7 mouse cellular contexts compared by ENCODE assay signal in genomic region chr11:119913291-119913934, GRCm38 (mm10). TPM values are rescaled to one million over a fixed set of nuclear protein-coding genes. Genes with fewer than 3 reads are reported as not detected.
A peak's percentile ranks its signal among the peaks of the same experiment; 100 is the strongest.
DNase-seq lines count a peak whose midpoint lies in the region; ATAC-seq and TF ChIP-seq lines count a peak whose summit lies in the region.

Gene Chmp6, plus strand, starts transcription at chr11:119913441.

- peak within 1 kb of the TSS; percentile 96 for H3K4me3 ChIP-seq in embryonic facial prominence, embryonic 12.5 days
- peak within 1 kb of the TSS; percentile 77 for H3K4me3 ChIP-seq in kidney, adult 2 months (ENCODE audit: insufficient read depth, low read depth, low read length)
- H3K4me3 ChIP-seq in limb, embryonic 13.5 days, result peak within 1 kb of the TSS; percentile 70
- H3K4me3 ChIP-seq in midbrain, embryonic 16.5 days (ENCODE audit: low read depth, low read length), result peak within 1 kb of the TSS; percentile 94

- H3K4me2 ChIP-seq in embryonic facial prominence, embryonic 12.5 days (replicated peaks), result peak within 1 kb of the TSS; percentile 98
- H3K4me2 ChIP-seq in limb, embryonic 13.5 days (replicated peaks), result peak within 1 kb of the TSS; percentile 99
- H3K4me2 ChIP-seq in midbrain, embryonic 16.5 days (ENCODE audit: low read length), result peak within 1 kb of the TSS; percentile 99

- TF ChIP-seq POLR2A in kidney, adult 2 months (IDR thresholded peaks at IDR 0.05; ENCODE audit: low read depth, low read length), result no peak

- ATAC-seq in embryonic facial prominence, embryonic 12.5 days (ENCODE audit: insufficient number of reproducible peaks, insufficient read depth, low FRiP score, low TSS enrichment), result peak; percentile 19; the same call in 1 of the 2 replicates
- ATAC-seq in limb, embryonic 13.5 days (ENCODE audit: low FRiP score, low read depth), result peak; percentile 62
- peak; percentile 72 for ATAC-seq in midbrain, embryonic 16.5 days

- peak within 1 kb of the TSS; percentile 90 for H3K9ac ChIP-seq in embryonic facial prominence, embryonic 12.5 days
- H3K9ac ChIP-seq in limb, embryonic 13.5 days, result peak within 1 kb of the TSS; percentile 90
- peak within 1 kb of the TSS; percentile 94 for H3K9ac ChIP-seq in midbrain, embryonic 16.5 days (ENCODE audit: low read depth, low read length)

- TF ChIP-seq CTCF in kidney, adult 2 months (conservative IDR thresholded peaks at IDR 0.05; ENCODE audit: insufficient read depth, insufficient read length, low read depth, low read length), result 0 out of 2 replicates have a peak, but pooled peaks have one; percentile 17

- H3K27ac ChIP-seq in embryonic facial prominence, embryonic 12.5 days, result peak within 1 kb of the TSS; percentile 80
- peak within 1 kb of the TSS; percentile 91 for H3K27ac ChIP-seq in kidney, adult 2 months (ENCODE audit: insufficient read depth, low read depth, low read length)
- peak within 1 kb of the TSS; percentile 71 for H3K27ac ChIP-seq in limb, embryonic 13.5 days
- peak within 1 kb of the TSS; percentile 82 for H3K27ac ChIP-seq in midbrain, embryonic 16.5 days (ENCODE audit: low read length)

- peaks cover 25% of the 10 kb centered on the region for H3K36me3 ChIP-seq in embryonic facial prominence, embryonic 12.5 days
- no peaks in the 10 kb centered on the region for H3K36me3 ChIP-seq in kidney, adult 2 months (ENCODE audit: control insufficient read depth, insufficient read depth, low read length)
- H3K36me3 ChIP-seq in limb, embryonic 13.5 days, result peaks cover 29% of the 10 kb centered on the region
- peaks cover 15% of the 10 kb centered on the region for H3K36me3 ChIP-seq in midbrain, embryonic 16.5 days (ENCODE audit: control insufficient read depth, insufficient read depth, low read length)

- H3K9me3 ChIP-seq in embryonic facial prominence, embryonic 12.5 days, result no peaks in the 10 kb centered on the region
- no peaks in the 10 kb centered on the region for H3K9me3 ChIP-seq in limb, embryonic 13.5 days
- no peaks in the 10 kb centered on the region for H3K9me3 ChIP-seq in midbrain, embryonic 16.5 days (replicated peaks; ENCODE audit: control insufficient read depth, low read length, poor library complexity, severe bottlenecking)

- H3K27me3 ChIP-seq in embryonic facial prominence, embryonic 12.5 days, result no peaks in the 10 kb centered on the region
- H3K27me3 ChIP-seq in kidney, adult 2 months (replicated peaks; ENCODE audit: control insufficient read depth, insufficient read depth, low read length), result no peaks in the 10 kb centered on the region
- peaks cover under 1% of the 10 kb centered on the region; the same call in 1 of the 2 replicates for H3K27me3 ChIP-seq in limb, embryonic 13.5 days
- no peaks in the 10 kb centered on the region for H3K27me3 ChIP-seq in midbrain, embryonic 16.5 days (ENCODE audit: control insufficient read depth, insufficient read depth, low read depth, low read length)

- peaks cover 27% of the 10 kb centered on the region for H3K4me1 ChIP-seq in embryonic facial prominence, embryonic 12.5 days
- H3K4me1 ChIP-seq in kidney, adult 2 months (ENCODE audit: control insufficient read depth, insufficient read depth, low read length), result peaks cover 38% of the 10 kb centered on the region
- H3K4me1 ChIP-seq in limb, embryonic 13.5 days, result peaks cover 38% of the 10 kb centered on the region
- H3K4me1 ChIP-seq in midbrain, embryonic 16.5 days (ENCODE audit: control insufficient read depth, insufficient read depth, low read length), result peaks cover 29% of the 10 kb centered on the region

- peak; percentile 91 for DNase-seq in adrenal gland, postnatal 25 days
- DNase-seq in heart, adult 18-20 months, result peak; percentile 91 to 96
- DNase-seq in kidney, adult 2 months, result peak; percentile 94
- DNase-seq in spleen, postnatal 10 days (ENCODE audit: low spot score in 2 of 2), result peak; percentile 90

- under 1% methylated on average over 48 of the region's 48 CpGs for WGBS in embryonic facial prominence, embryonic 12.5 days
- WGBS in kidney, adult 2 months, result under 1% methylated on average over 48 of the region's 48 CpGs
- under 1% methylated on average over 48 of the region's 48 CpGs for WGBS in limb, embryonic 13.5 days
- under 1% methylated on average over 41 of the region's 48 CpGs for WGBS in midbrain, embryonic 16.5 days

RNA-seq across cellular contexts. Expression of gene Chmp6, which starts in this region (rescaled TPM):
- 33.9 and 43.4 TPM in 2 replicates for total RNA-seq in adrenal gland, postnatal 25 days (2021)
- 109 and 110 TPM in 2 replicates for polyA plus RNA-seq in embryonic facial prominence, embryonic 12.5 days (2016; fragmentation: Nextera tagmentation; extraction: Ambion mirVana)
- total RNA-seq in heart, adult 18-20 months (2021), result 10 to 100 TPM; 27.8 to 30.2 TPM
- polyA plus RNA-seq in kidney, adult 2 months (2012; rRNA removed), result 97.2 and 106 TPM in 2 replicates
- 112 TPM in 2 replicates for polyA plus RNA-seq in limb, embryonic 13.5 days (2015; fragmentation: Nextera tagmentation; extraction: Ambion mirVana)
- 109 and 115 TPM in 2 replicates for polyA plus RNA-seq in midbrain, embryonic 16.5 days (2015; fragmentation: Nextera tagmentation; extraction: Ambion mirVana)

Comparison
In these comparisons a context has a peak if more than half of its experiments do, and no peak if none do; other contexts are left out.
1. Peak in every context shown above with its lines: DNase-seq, ATAC-seq, H3K4me3 ChIP-seq and H3K27ac ChIP-seq.
2. ATAC-seq: peak in every context shown above with its lines; median percentile 72 in midbrain, embryonic 16.5 days; 62 in limb, embryonic 13.5 days; 19 in embryonic facial prominence, embryonic 12.5 days.